Mouse (Mus musculus): Measurements from ENCODE around the gene Lrfn3. TPM values are rescaled to one million over a fixed set of nuclear protein-coding genes. Genes with fewer than 3 reads are reported as not detected.
A peak's percentile ranks its signal among the peaks of the same experiment; 100 is the strongest.

The Lrfn3 gene
- polyA plus RNA-seq, 1 experiment from 2014 or later, result 1.5 TPM

DNA sequence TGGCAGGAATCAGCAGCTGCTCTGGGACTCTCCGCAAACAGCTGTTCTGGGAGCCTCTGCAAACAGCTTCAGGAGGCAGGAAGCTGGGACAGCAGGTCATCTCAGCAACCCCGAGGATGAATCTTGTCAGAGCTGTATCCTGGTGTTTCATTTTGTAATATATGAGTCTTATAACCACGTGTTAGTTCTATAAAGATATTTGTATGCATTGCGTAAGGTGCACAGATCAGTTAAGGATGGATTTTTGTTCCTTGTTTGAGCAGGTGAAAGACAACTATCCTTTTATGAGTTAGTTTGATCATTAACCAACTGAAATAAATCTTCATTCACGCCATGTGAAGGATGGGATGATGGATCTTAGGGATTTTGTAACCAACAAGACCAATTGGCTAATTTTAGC, 17.5 kb upstream of the Lrfn3 start:
- Histone ChIP-seq H3K27me3 (no peaks in the 10 kb centered on the region), H3K9me3 (replicated peaks) (no peaks in the 10 kb centered on the region), H3K27ac (no peak overlapping the region), H3K4me2 (no peak overlapping the region), H3K4me3 (replicated peaks) (no peak overlapping the region), H3K9ac (no peak overlapping the region), H3K4me1 (replicated peaks) (no peaks in the 10 kb centered on the region), H3K36me3 (no peaks in the 10 kb centered on the region)
- ATAC-seq (ENCODE audit: low read depth) (no peak), DNase-seq (no peak)
- WGBS (ENCODE audit: insufficient replicate concordance), result 48% methylated on average over 5 of the region's 5 CpGs

DNA sequence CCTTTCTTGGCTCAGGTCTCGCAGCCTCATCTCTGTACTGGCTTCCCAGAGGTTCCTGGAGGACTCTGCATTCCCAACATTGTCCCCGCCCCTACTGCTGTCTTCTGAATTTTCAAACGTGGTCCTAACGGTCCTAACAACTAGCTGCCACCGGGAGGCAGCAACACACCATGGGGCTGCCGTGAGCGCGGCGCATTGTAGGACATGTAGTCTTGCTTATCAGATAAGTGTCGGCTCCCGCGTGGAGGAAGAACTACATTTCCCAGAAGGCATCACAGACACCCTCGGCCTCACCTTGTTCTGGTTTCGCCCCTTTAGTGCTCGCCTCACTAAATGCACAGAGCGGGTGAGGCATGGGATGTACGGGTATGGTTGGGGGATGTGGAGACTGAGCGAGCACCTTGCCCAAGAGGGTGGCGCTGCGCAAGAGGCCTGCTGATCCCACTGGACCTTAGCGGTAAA, 11.0 kb upstream of the Lrfn3 start:
- Histone ChIP-seq H3K9me3 (replicated peaks) (no peaks in the 10 kb centered on the region), H3K4me2 (peak overlapping the region; percentile 67), H3K4me3 (replicated peaks) (peak overlapping the region; percentile 55), H3K9ac (peak overlapping the region; percentile 41; the same call in 1 of the 2 replicates), H3K27me3 (no peaks in the 10 kb centered on the region), H3K4me1 (replicated peaks) (peaks cover 7% of the 10 kb centered on the region; the same call in 1 of the 2 replicates), H3K36me3 (no peaks in the 10 kb centered on the region), H3K27ac (no peak overlapping the region)
- WGBS (ENCODE audit: insufficient replicate concordance), result under 1% methylated on average over 21 of the region's 21 CpGs
- ATAC-seq (ENCODE audit: low read depth) (peak; percentile 99), DNase-seq (peak; percentile 81)

- 64% methylated on average over 2 of the region's 2 CpGs for WGBS (ENCODE audit: insufficient replicate concordance)
- Histone ChIP-seq H3K4me2 (no peak overlapping the region), H3K27ac (no peak overlapping the region), H3K36me3 (no peaks in the 10 kb centered on the region), H3K4me1 (replicated peaks) (no peaks in the 10 kb centered on the region), H3K9me3 (replicated peaks) (no peaks in the 10 kb centered on the region), H3K4me3 (replicated peaks) (no peak overlapping the region), H3K27me3 (peaks cover 24% of the 10 kb centered on the region), H3K9ac (no peak overlapping the region)
- no peak for ATAC-seq (ENCODE audit: low read depth)
- no peak for DNase-seq
Measured at GRCm38 (mm10) chr7:30367466-30367865, 4.9 kb upstream of the Lrfn3 start.

- no peak overlapping the region for H3K27ac ChIP-seq
- peak overlapping the region; percentile 53; the same call in 1 of the 2 replicates for H3K4me3 ChIP-seq (replicated peaks)
- no peak overlapping the region for H3K9ac ChIP-seq
- H3K27me3 ChIP-seq, result peaks cover 36% of the 10 kb centered on the region
- H3K4me1 ChIP-seq (replicated peaks), result peaks cover 9% of the 10 kb centered on the region
- no peaks in the 10 kb centered on the region for H3K36me3 ChIP-seq
- DNase-seq, result no peak
- WGBS (ENCODE audit: insufficient replicate concordance), result 56% methylated on average over 6 of the region's 6 CpGs
- H3K4me2 ChIP-seq, result peak overlapping the region; percentile 61
- ATAC-seq (ENCODE audit: low read depth), result no peak
- no peaks in the 10 kb centered on the region for H3K9me3 ChIP-seq (replicated peaks)
Measured at GRCm38 (mm10) chr7:30363344-30363738, 769 bp upstream of the Lrfn3 start.

DNA sequence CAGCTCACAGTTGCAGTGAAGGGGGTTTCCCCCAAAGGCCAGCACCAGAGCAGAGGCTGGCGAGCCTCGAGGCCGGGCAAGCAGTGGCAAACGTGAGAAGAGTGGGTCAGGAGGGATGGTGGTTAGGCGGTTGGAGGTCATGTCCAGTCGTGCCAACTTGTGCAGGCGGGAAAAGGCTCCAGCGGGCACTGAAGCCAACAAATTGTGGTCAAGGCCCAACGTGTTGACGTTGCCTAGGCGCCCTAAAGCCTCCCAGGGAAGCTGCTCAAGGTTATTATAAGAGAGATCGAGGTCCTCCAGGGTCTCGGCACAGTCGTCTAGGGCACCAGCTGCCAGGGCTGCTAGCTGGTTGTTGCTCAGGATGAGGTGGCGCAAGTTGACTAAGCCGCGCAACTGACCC, 2.5 kb downstream of the Lrfn3 start:
- ATAC-seq (ENCODE audit: low read depth) (no peak), DNase-seq (no peak)
- Histone ChIP-seq H3K9me3 (replicated peaks) (no peaks in the 10 kb centered on the region), H3K9ac (peak overlapping the region; percentile 8; the same call in 1 of the 2 replicates), H3K27me3 (peaks cover 36% of the 10 kb centered on the region), H3K4me3 (replicated peaks) (no peak overlapping the region), H3K4me1 (replicated peaks) (peaks cover 9% of the 10 kb centered on the region), H3K4me2 (peak overlapping the region; percentile 61), H3K27ac (peak overlapping the region; percentile 82), H3K36me3 (no peaks in the 10 kb centered on the region)
- WGBS (ENCODE audit: insufficient replicate concordance), result 64% methylated on average over 17 of the region's 17 CpGs

DNA sequence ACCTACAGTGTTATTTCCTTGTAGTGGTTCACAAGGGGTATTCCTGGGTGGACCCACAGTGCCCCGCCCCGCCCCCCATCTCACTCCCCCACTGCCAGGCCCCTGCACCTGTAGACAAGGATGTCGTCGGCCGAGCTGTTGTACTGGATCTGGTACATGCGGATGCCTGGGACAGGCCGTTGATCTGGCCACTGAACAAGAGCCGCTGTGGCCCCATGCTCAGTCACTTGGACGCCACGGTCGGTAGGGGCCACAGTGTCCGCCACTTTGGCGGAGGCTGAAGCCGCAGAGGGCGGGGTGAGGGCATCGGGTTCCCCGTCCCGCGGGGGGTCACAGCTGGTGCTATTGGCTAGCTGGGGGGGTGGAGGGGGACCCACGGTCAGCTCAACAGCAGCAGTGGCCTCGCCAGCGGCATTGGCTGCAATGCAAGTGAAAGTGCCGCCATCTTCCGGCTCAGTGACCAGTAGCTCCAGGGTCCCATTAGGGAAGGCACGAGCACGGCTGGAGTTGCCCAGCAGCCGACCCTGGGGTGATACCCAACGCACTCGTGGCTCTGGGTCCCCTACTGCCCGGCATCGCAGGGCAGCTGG, 3.2 kb downstream of the Lrfn3 start:
- peak overlapping the region; percentile 8; the same call in 1 of the 2 replicates for H3K4me3 ChIP-seq (replicated peaks)
- H3K9me3 ChIP-seq (replicated peaks), result no peaks in the 10 kb centered on the region
- H3K27me3 ChIP-seq, result peaks cover 31% of the 10 kb centered on the region
- ATAC-seq (ENCODE audit: low read depth) (no peak), DNase-seq (no peak)
- H3K4me2 ChIP-seq, result peak overlapping the region; percentile 61
- no peaks in the 10 kb centered on the region for H3K36me3 ChIP-seq
- WGBS (ENCODE audit: insufficient replicate concordance), result 66% methylated on average over 31 of the region's 31 CpGs
- H3K9ac ChIP-seq, result peak overlapping the region; percentile 8; the same call in 1 of the 2 replicates
- peak overlapping the region; percentile 82 for H3K27ac ChIP-seq
- H3K4me1 ChIP-seq (replicated peaks), result peaks cover 9% of the 10 kb centered on the region

- H3K4me1 ChIP-seq (replicated peaks), result peaks cover 9% of the 10 kb centered on the region
- H3K27me3 ChIP-seq, result peaks cover 23% of the 10 kb centered on the region
- peak overlapping the region; percentile 82 for H3K27ac ChIP-seq
- DNase-seq (no peak), ATAC-seq (ENCODE audit: low read depth) (peak; percentile 29)
- peak overlapping the region; percentile 61 for H3K4me2 ChIP-seq
- 0 out of 2 replicates have a peak overlapping the region, but pooled peaks have one; percentile 8 for H3K9ac ChIP-seq
- H3K4me3 ChIP-seq (replicated peaks), result no peak overlapping the region
- H3K36me3 ChIP-seq, result no peaks in the 10 kb centered on the region
- 50% methylated on average over 7 of the region's 7 CpGs for WGBS (ENCODE audit: insufficient replicate concordance)
- H3K9me3 ChIP-seq (replicated peaks), result no peaks in the 10 kb centered on the region
Measured at GRCm38 (mm10) chr7:30358378-30359186, 4.0 kb downstream of the Lrfn3 start.

DNA sequence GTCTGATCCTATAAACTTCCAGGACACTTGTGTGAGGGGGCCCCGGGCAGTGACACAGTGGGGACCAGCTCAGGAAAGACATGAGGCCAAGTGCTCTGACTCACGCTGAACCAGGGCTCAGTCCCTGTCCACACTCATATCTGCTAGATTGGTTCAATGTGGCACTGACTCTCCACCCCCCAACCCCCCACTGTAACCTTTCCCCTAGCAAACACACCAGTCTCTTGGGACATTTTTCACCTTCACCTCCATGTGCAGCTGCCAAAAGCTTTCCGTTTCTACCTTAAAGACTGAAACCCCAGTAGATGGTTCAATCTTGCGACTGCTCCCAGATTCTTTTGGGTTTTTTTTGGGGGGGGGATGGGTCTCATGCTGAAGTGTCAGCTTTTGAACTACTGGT, 8.5 kb downstream of the Lrfn3 start:
- DNase-seq (no peak), ATAC-seq (ENCODE audit: low read depth) (0 out of 2 replicates have a peak, but pooled peaks have one; percentile 17)
- Histone ChIP-seq H3K9ac (no peak overlapping the region), H3K4me3 (replicated peaks) (no peak overlapping the region), H3K9me3 (replicated peaks) (no peaks in the 10 kb centered on the region), H3K36me3 (no peaks in the 10 kb centered on the region), H3K27me3 (peaks cover 12% of the 10 kb centered on the region), H3K4me1 (replicated peaks) (no peaks in the 10 kb centered on the region; the same call in 1 of the 2 replicates), H3K27ac (peak overlapping the region; percentile 64), H3K4me2 (no peak overlapping the region)
- whole genome bisulfite sequencing (ENCODE audit: insufficient replicate concordance), result 61% methylated on average over 4 of the region's 4 CpGs

GRCm38 (mm10) chr7:30353279-30353822, 9.2 kb downstream of the Lrfn3 start:
- H3K9ac ChIP-seq, result no peak overlapping the region
- DNase-seq (peak; percentile 20), ATAC-seq (ENCODE audit: low read depth) (0 out of 2 replicates have a peak, but pooled peaks have one; percentile 35)
- H3K27ac ChIP-seq, result no peak overlapping the region
- H3K4me2 ChIP-seq, result no peak overlapping the region
- no peaks in the 10 kb centered on the region for H3K9me3 ChIP-seq (replicated peaks)
- no peaks in the 10 kb centered on the region; the same call in 1 of the 2 replicates for H3K4me1 ChIP-seq (replicated peaks)
- peaks cover 18% of the 10 kb centered on the region for H3K27me3 ChIP-seq
- H3K36me3 ChIP-seq, result no peaks in the 10 kb centered on the region
- no peak overlapping the region for H3K4me3 ChIP-seq (replicated peaks)
- 15% methylated on average over 6 of the region's 6 CpGs for WGBS (ENCODE audit: insufficient replicate concordance)

GRCm38 (mm10) chr7:30347828-30348227, 14.7 kb downstream of the Lrfn3 start:
- ATAC-seq (ENCODE audit: low read depth) (no peak), DNase-seq (peak; percentile 29)
- Histone ChIP-seq H3K4me1 (replicated peaks) (0 out of 2 replicates have a peak, but pooled peaks cover 2% of the 10 kb centered on the region), H3K36me3 (no peaks in the 10 kb centered on the region), H3K27ac (no peak overlapping the region), H3K27me3 (peaks cover 36% of the 10 kb centered on the region), H3K9ac (no peak overlapping the region), H3K4me3 (replicated peaks) (no peak overlapping the region), H3K4me2 (no peak overlapping the region), H3K9me3 (replicated peaks) (no peaks in the 10 kb centered on the region)
- 1% methylated on average over 30 of the region's 30 CpGs for WGBS (ENCODE audit: insufficient replicate concordance)
